Mouse (Mus musculus) embryonic facial prominence, embryonic 10.5 days (tissue): ENCODE measurements around the gene Grn. TPM values are rescaled to one million over a fixed set of nuclear protein-coding genes. Genes with fewer than 3 reads are reported as not detected.

Experiments used
- DNase-seq: peaks from one replicate; pipeline ENCODE4 v3.0.0-alpha.2; 2017; ENCODE audit warnings: low spot score
- H3K27ac ChIP-seq: fragments of 300-500 bp; sonication (generic); replicated peaks from 2 replicates; pipeline ENCODE4 v1.5.1; 2016; ENCODE audit warnings: mild to moderate bottlenecking
- H3K27me3 ChIP-seq: fragments of 300-500 bp; sonication (generic); replicated peaks from 2 replicates; pipeline ENCODE4 v1.6.1; 2016; ENCODE audit warnings: low read depth, mild to moderate bottlenecking; ENCODE audit not compliant: poor library complexity, severe bottlenecking
- H3K36me3 ChIP-seq: fragments of 300-500 bp; sonication (generic); replicated peaks from 2 replicates; pipeline ENCODE4 v1.6.1; 2016; ENCODE audit warnings: mild to moderate bottlenecking, moderate library complexity
- H3K4me1 ChIP-seq: fragments of 300-500 bp; sonication (generic); 2 replicates; pipeline ENCODE4 v1.6.1; 2016
- H3K4me3 ChIP-seq: fragments of 300-500 bp; sonication (generic); 2 replicates; pipeline ENCODE4 v1.5.1; 2016; ENCODE audit warnings: mild to moderate bottlenecking, moderate library complexity
- H3K9me3 ChIP-seq: fragments of 300-500 bp; sonication (generic); 2 replicates; pipeline ENCODE4 v1.6.1; 2016; ENCODE audit warnings: mild to moderate bottlenecking
- WGBS: fragments of 180-500 bp; shearing (Covaris S2); methylation state at CpG from one replicate; pipeline ENCODE4 v1.1.7; 2016; 5-methylcytosine and 5-hydroxymethylcytosine counted together
- polyA plus RNA-seq: library from polyadenylated mRNA; unstranded; fragments of >200 nt; fragmentation: Nextera tagmentation; extraction: Ambion mirVana; gene quantifications from 2 replicates; pipeline ENCODE4 v1.2.1, GENCODE M21; 2016

The Grn gene
- polyA plus RNA-seq, 1 experiment from 2014 or later: 87.3 TPM

- Histone ChIP-seq H3K27me3 (peaks cover 93% of the 10 kb centered on the region), H3K36me3 (no peaks in the 10 kb centered on the region; the same call in 1 of the 2 replicates), H3K27ac (peak overlapping the region; percentile 66)
Observed at GRCm38 (mm10) chr11:102455740-102456396, 25.8 kb downstream of the Grn start.

GRCm38 (mm10) chr11:102460541-102460940 lies 30.4 kb downstream of the Grn start:
- Histone ChIP-seq H3K4me1 (peaks cover 29% of the 10 kb centered on the region), H3K9me3 (no peaks in the 10 kb centered on the region), H3K4me3 (no peak overlapping the region), H3K27me3 (peaks cover 76% of the 10 kb centered on the region), H3K27ac (no peak overlapping the region), H3K36me3 (no peaks in the 10 kb centered on the region; the same call in 1 of the 2 replicates)
- DNase-seq: no peak
- WGBS: 62% methylated on average over 16 of the region's 16 CpGs

More at GRCm38 (mm10) chr11:102455740-102456396, 25.8 kb downstream of the Grn start:
- Histone ChIP-seq H3K4me3 (peak overlapping the region; percentile 64), H3K4me1 (peaks cover 40% of the 10 kb centered on the region), H3K9me3 (no peaks in the 10 kb centered on the region)
- peak; percentile 90 for DNase-seq
- WGBS: under 1% methylated on average over 40 of the region's 40 CpGs

- no peaks in the 10 kb centered on the region for H3K36me3 ChIP-seq
- H3K27ac ChIP-seq: no peak overlapping the region
- no peaks in the 10 kb centered on the region for H3K9me3 ChIP-seq
- H3K27me3 ChIP-seq: peaks cover 76% of the 10 kb centered on the region
- 80% methylated on average over 3 of the region's 3 CpGs for WGBS
- no peak overlapping the region for H3K4me3 ChIP-seq
- no peak for DNase-seq
- H3K4me1 ChIP-seq: peaks cover 28% of the 10 kb centered on the region
Observed at GRCm38 (mm10) chr11:102461764-102462163, 31.6 kb downstream of the Grn start.

GRCm38 (mm10) chr11:102464901-102465300 lies 34.8 kb downstream of the Grn start:
- H3K27me3 ChIP-seq: peaks cover 71% of the 10 kb centered on the region
- 91% methylated on average over 6 of the region's 6 CpGs for WGBS

GRCm38 (mm10) chr11:102465713-102466436 lies 35.8 kb downstream of the Grn start:
- Histone ChIP-seq H3K27me3 (peaks cover 65% of the 10 kb centered on the region), H3K9me3 (no peaks in the 10 kb centered on the region), H3K36me3 (no peaks in the 10 kb centered on the region), H3K4me3 (peak overlapping the region; percentile 21; the same call in 1 of the 2 replicates), H3K27ac (no peak overlapping the region; the same call in 1 of the 2 replicates), H3K4me1 (peaks cover 32% of the 10 kb centered on the region)
- DNase-seq: peak; percentile 62
- WGBS: 5% methylated on average over 26 of the region's 26 CpGs

More at GRCm38 (mm10) chr11:102464901-102465300, 34.8 kb downstream of the Grn start:
- no peak overlapping the region for H3K27ac ChIP-seq
- DNase-seq: no peak
- no peaks in the 10 kb centered on the region for H3K9me3 ChIP-seq
- H3K4me1 ChIP-seq: peaks cover 37% of the 10 kb centered on the region
- no peaks in the 10 kb centered on the region for H3K36me3 ChIP-seq
- no peak overlapping the region for H3K4me3 ChIP-seq

- peak overlapping the region; percentile 68 for H3K27ac ChIP-seq
- H3K27me3 ChIP-seq: peaks cover 54% of the 10 kb centered on the region
- DNase-seq: peak; percentile 95
- H3K4me1 ChIP-seq: peaks cover 32% of the 10 kb centered on the region
- H3K4me3 ChIP-seq: peak overlapping the region; percentile 62
- H3K36me3 ChIP-seq: no peaks in the 10 kb centered on the region
- no peaks in the 10 kb centered on the region for H3K9me3 ChIP-seq
- under 1% methylated on average over 37 of the region's 37 CpGs for WGBS
Observed at GRCm38 (mm10) chr11:102467041-102467631, 37.0 kb downstream of the Grn start.

GRCm38 (mm10) chr11:102469648-102470357 lies 39.7 kb downstream of the Grn start, which contains the start of gene Itga2b:
Gene Itga2b, minus strand, starts transcription at chr11:102470122.
- peaks cover 12% of the 10 kb centered on the region for H3K36me3 ChIP-seq
- H3K4me1 ChIP-seq: peaks cover 32% of the 10 kb centered on the region
- WGBS: 61% methylated on average over 11 of the region's 11 CpGs
- peaks cover 46% of the 10 kb centered on the region for H3K27me3 ChIP-seq
- H3K9me3 ChIP-seq: no peaks in the 10 kb centered on the region
- DNase-seq: peak; percentile 14
- H3K27ac ChIP-seq: peak within 1 kb of the TSS; percentile 7; the same call in 1 of the 2 replicates
- H3K4me3 ChIP-seq: no peak within 1 kb of the TSS

- 96% methylated on average over 3 of the region's 3 CpGs for WGBS
- H3K9me3 ChIP-seq: no peaks in the 10 kb centered on the region
- H3K36me3 ChIP-seq: peaks cover 59% of the 10 kb centered on the region
- no peak for DNase-seq
- H3K27ac ChIP-seq: no peak overlapping the region
- peaks cover 3% of the 10 kb centered on the region for H3K27me3 ChIP-seq
- no peaks in the 10 kb centered on the region for H3K4me1 ChIP-seq
- H3K4me3 ChIP-seq: no peak overlapping the region
Observed at GRCm38 (mm10) chr11:102475027-102475426, 44.9 kb downstream of the Grn start.

- WGBS: 83% methylated on average over 3 of the region's 3 CpGs
- Histone ChIP-seq H3K36me3 (peaks cover 90% of the 10 kb centered on the region), H3K27ac (no peak overlapping the region), H3K27me3 (no peaks in the 10 kb centered on the region), H3K4me1 (no peaks in the 10 kb centered on the region), H3K4me3 (no peak overlapping the region), H3K9me3 (no peaks in the 10 kb centered on the region)
- no peak for DNase-seq
Observed at GRCm38 (mm10) chr11:102478671-102479070, 48.6 kb downstream of the Grn start.

- H3K27ac ChIP-seq: no peak overlapping the region
- 97% methylated on average over 23 of the region's 23 CpGs for WGBS
- no peak for DNase-seq
- no peaks in the 10 kb centered on the region for H3K9me3 ChIP-seq
- H3K4me1 ChIP-seq: no peaks in the 10 kb centered on the region
- peaks cover 91% of the 10 kb centered on the region for H3K36me3 ChIP-seq
- no peaks in the 10 kb centered on the region for H3K27me3 ChIP-seq
- no peak overlapping the region for H3K4me3 ChIP-seq
Observed at GRCm38 (mm10) chr11:102479581-102479980, 49.5 kb downstream of the Grn start.

GRCm38 (mm10) chr11:102480111-102480510 lies 50.0 kb downstream of the Grn start:
- 95% methylated on average over 15 of the region's 15 CpGs for WGBS
- Histone ChIP-seq H3K9me3 (no peaks in the 10 kb centered on the region), H3K36me3 (peaks cover 91% of the 10 kb centered on the region), H3K4me1 (no peaks in the 10 kb centered on the region), H3K27ac (no peak overlapping the region), H3K27me3 (no peaks in the 10 kb centered on the region), H3K4me3 (no peak overlapping the region)
- no peak for DNase-seq

- H3K36me3 ChIP-seq: peaks cover 91% of the 10 kb centered on the region
- no peaks in the 10 kb centered on the region for H3K27me3 ChIP-seq
- H3K4me3 ChIP-seq: no peak overlapping the region
- WGBS: 89% methylated on average over 4 of the region's 4 CpGs
- H3K9me3 ChIP-seq: no peaks in the 10 kb centered on the region
- no peak overlapping the region for H3K27ac ChIP-seq
- DNase-seq: no peak
- no peaks in the 10 kb centered on the region for H3K4me1 ChIP-seq
Observed at GRCm38 (mm10) chr11:102480897-102481296, 50.8 kb downstream of the Grn start.
